8 mouse cellular contexts compared by ENCODE assay signal in genomic region chr15:9748359-9749102, GRCm38 (mm10). TPM values are rescaled to one million over a fixed set of nuclear protein-coding genes. Genes with fewer than 3 reads are reported as not detected.
DNase-seq lines count a peak whose midpoint lies in the region; TF ChIP-seq lines count a peak whose summit lies in the region.

Gene Spef2, minus strand, starts transcription at chr15:9748868.

- TF ChIP-seq CTCF in gastrocnemius, adult 2 months (IDR thresholded peaks at IDR 0.05): peak; percentile 29

- peak within 1 kb of the TSS; percentile 57 for H3K4me3 ChIP-seq in gastrocnemius, adult 2 months

- peak; percentile 94 for DNase-seq in ZHBTc4 (ENCODE audit: low read depth, low spot score)
- peak; percentile 13 to 15 for DNase-seq in cerebellum, postnatal 36 days
- DNase-seq in gastrocnemius, adult 2 months: peak; percentile 48
- DNase-seq in hindlimb bud, embryonic 11.5 days (ENCODE audit: extremely low spot score, low read depth, low spot score): peak; percentile 42
- DNase-seq in left cerebral cortex, adult 18-20 months (ENCODE audit: low spot score in 2 of 2): peak; percentile 30 to 48
- DNase-seq in lung, postnatal 36 days: peak; percentile 80
- DNase-seq in retina, postnatal 7 days (ENCODE audit: low read depth, low spot score): peak; percentile 27
- peak; percentile 81 for DNase-seq in thymus, postnatal 4 days

- intact Hi-C loops in gastrocnemius, adult 2 months (cut with DNase I): no loop called here

- no peak within 1 kb of the TSS for H3K27ac ChIP-seq in gastrocnemius, adult 2 months

RNA-seq across cellular contexts. Expression of gene Spef2, which starts in this region (rescaled TPM):
- total RNA-seq in gastrocnemius, adult 2 months (2021): under 1 TPM in 1 of 2 experiments, not detected in 1; 0.03 TPM
- 1 to 10 TPM; 1.3 to 1.6 TPM for total RNA-seq in left cerebral cortex, adult 18-20 months (2021)

Comparison
In these comparisons a context has a peak if more than half of its experiments do, and no peak if none do; other contexts are left out.
1. Peak in DNase-seq and H3K4me3 ChIP-seq in gastrocnemius, adult 2 months; RNA of the gene not detected or under 1 TPM.
2. DNase-seq: peak in every context shown above with its lines; median percentile 94 in ZHBTc4; 81 in thymus, postnatal 4 days; 80 in lung, postnatal 36 days; 48 in gastrocnemius, adult 2 months; 42 in hindlimb bud, embryonic 11.5 days; 39 in left cerebral cortex, adult 18-20 months; 27 in retina, postnatal 7 days; 14 in cerebellum, postnatal 36 days.